Mouse (Mus musculus) heart, embryonic 13.5 days (tissue): ENCODE results near the gene Abr. TPM values are rescaled to one million over a fixed set of nuclear protein-coding genes. Genes with fewer than 3 reads are reported as not detected.

Source experiments
- ATAC-seq: fragments of 200-750 bp; cut with Nextera tagmentation; 2 replicates; pipeline ENCODE4 v1.8.0; 2017; ENCODE audit warnings: moderate TSS enrichment; ENCODE audit not compliant: insufficient number of reproducible peaks, low FRiP score, low TSS enrichment; ENCODE audit errors: extremely low read depth
- H3K27ac ChIP-seq: fragments of 300-500 bp; sonication (generic); replicated peaks from 2 replicates; pipeline ENCODE4 v1.5.1; 2015; ENCODE audit warnings: moderate library complexity, mild to moderate bottlenecking, inconsistent platforms
- H3K27me3 ChIP-seq: fragments of 300-500 bp; sonication (generic); replicated peaks from 2 replicates; pipeline ENCODE4 v1.6.1; 2015; ENCODE audit warnings: mild to moderate bottlenecking, inconsistent platforms
- H3K36me3 ChIP-seq: fragments of 300-500 bp; sonication (generic); 2 replicates; pipeline ENCODE4 v1.6.1; 2015; ENCODE audit warnings: mild to moderate bottlenecking, inconsistent platforms
- H3K4me1 ChIP-seq: fragments of 300-500 bp; sonication (generic); 2 replicates; pipeline ENCODE4 v1.6.1; 2015; ENCODE audit warnings: inconsistent platforms
- H3K4me2 ChIP-seq: fragments of 300-500 bp; sonication (generic); 2 replicates; pipeline ENCODE4 v1.6.1; 2015; ENCODE audit warnings: inconsistent platforms, mild to moderate bottlenecking, moderate library complexity
- H3K4me3 ChIP-seq: fragments of 300-500 bp; sonication (generic); 2 replicates; pipeline ENCODE4 v1.5.1; 2015; ENCODE audit warnings: moderate library complexity, mild to moderate bottlenecking, inconsistent platforms
- H3K9ac ChIP-seq: fragments of 300-500 bp; sonication (generic); 2 replicates; pipeline ENCODE4 v1.6.1; 2015; ENCODE audit warnings: inconsistent platforms, mild to moderate bottlenecking, moderate library complexity
- H3K9me3 ChIP-seq: fragments of 300-500 bp; sonication (generic); 2 replicates; pipeline ENCODE4 v1.6.1; 2016; ENCODE audit warnings: inconsistent platforms
- WGBS: fragments of 180-500 bp; shearing (Covaris S2); methylation state at CpG from one replicate; pipeline ENCODE4 v1.1.7; 2015; ENCODE audit warnings: mixed read lengths; 5-methylcytosine and 5-hydroxymethylcytosine counted together
- polyA plus RNA-seq: library from polyadenylated mRNA; unstranded; fragments of >200 nt; fragmentation: Nextera tagmentation; extraction: Ambion mirVana; gene quantifications from 2 replicates; pipeline ENCODE4 v1.2.1, GENCODE M21; 2015

The Abr gene
- polyA plus RNA-seq, 1 experiment from 2014 or later = 22.8 TPM

DNA sequence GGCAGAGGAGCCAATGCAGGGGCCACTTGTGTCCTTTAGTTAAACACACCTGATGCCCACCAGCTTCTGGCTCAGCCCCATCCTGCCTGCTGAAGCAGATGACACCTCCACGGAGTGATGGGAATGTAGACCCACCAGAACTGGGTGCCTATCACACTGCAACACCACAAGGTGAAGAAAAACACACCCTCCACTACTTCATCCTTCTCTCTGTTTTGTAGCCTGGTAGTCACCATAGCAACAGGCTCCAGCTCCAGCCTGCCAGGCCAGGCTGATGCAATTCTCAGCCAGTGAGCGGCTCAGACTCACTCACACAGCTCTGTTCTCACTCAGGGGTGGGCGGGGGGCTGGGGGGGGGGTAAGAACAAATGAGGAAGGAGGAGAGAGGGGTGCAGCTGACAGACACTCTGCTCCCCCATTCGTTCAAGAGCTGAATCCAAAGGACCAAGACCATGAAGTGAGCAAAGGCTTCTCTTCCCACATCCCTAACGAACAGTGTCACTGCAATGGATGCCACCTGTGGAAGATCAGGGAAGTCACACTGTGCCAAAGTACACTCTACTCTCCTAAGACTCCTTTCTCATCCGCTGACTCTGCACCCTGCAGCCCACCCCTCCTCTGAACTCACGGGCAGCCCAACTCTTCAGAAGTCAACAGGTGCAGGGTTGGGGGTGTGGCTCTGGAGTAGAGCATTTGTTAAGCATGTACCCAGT lies 91.0 kb downstream of the Abr start:
- Histone ChIP-seq H3K36me3 (no peaks in the 10 kb centered on the region), H3K9ac (no peak overlapping the region), H3K27ac (no peak overlapping the region), H3K4me2 (no peak overlapping the region), H3K9me3 (peaks cover 3% of the 10 kb centered on the region; the same call in 1 of the 2 replicates), H3K4me1 (peaks cover 21% of the 10 kb centered on the region), H3K4me3 (no peak overlapping the region), H3K27me3 (no peaks in the 10 kb centered on the region)
- WGBS = 44% methylated on average over 7 of the region's 7 CpGs
- no peak for ATAC-seq

DNA sequence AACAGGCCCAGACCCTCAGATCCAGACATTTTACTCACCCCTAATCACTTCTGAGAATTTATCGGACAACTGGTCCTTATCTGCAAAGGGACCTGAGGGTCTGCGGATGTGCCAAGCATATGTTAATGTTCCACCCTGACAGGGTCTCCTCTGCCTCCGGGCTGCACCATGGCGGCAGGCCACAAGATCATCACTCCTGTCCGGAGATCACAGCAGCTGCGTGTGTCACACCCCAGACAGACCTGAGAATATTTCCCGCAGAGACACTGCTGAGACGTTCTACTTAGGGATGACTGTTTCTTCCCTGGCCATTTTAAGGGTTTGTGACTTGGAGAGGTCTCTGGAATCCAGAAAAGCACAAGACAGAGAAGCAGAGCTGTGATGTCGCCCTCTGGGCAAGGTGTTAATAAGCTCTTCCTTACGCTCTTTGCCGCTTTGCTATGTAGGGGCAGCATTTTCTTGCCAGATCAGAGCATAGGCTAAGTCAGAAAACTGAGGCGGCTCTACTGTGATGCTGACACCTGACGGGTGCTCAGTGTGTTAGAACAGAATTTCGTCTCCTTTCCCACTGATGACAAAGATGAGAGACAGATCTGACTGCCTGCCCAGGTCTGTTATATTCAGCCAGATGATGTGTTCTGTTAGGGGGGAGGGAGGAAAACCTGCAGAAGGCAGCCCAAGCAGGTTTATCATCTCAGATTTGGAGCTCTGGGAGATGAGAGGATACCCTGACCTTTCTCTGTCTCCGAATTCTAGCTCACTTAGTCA lies 91.8 kb downstream of the Abr start:
- Histone ChIP-seq H3K9me3 (peaks cover 3% of the 10 kb centered on the region; the same call in 1 of the 2 replicates), H3K4me2 (no peak overlapping the region), H3K27ac (no peak overlapping the region), H3K27me3 (no peaks in the 10 kb centered on the region), H3K9ac (no peak overlapping the region), H3K4me3 (no peak overlapping the region), H3K36me3 (no peaks in the 10 kb centered on the region), H3K4me1 (peaks cover 21% of the 10 kb centered on the region)
- ATAC-seq = no peak
- WGBS = 55% methylated on average over 15 of the region's 15 CpGs

DNA sequence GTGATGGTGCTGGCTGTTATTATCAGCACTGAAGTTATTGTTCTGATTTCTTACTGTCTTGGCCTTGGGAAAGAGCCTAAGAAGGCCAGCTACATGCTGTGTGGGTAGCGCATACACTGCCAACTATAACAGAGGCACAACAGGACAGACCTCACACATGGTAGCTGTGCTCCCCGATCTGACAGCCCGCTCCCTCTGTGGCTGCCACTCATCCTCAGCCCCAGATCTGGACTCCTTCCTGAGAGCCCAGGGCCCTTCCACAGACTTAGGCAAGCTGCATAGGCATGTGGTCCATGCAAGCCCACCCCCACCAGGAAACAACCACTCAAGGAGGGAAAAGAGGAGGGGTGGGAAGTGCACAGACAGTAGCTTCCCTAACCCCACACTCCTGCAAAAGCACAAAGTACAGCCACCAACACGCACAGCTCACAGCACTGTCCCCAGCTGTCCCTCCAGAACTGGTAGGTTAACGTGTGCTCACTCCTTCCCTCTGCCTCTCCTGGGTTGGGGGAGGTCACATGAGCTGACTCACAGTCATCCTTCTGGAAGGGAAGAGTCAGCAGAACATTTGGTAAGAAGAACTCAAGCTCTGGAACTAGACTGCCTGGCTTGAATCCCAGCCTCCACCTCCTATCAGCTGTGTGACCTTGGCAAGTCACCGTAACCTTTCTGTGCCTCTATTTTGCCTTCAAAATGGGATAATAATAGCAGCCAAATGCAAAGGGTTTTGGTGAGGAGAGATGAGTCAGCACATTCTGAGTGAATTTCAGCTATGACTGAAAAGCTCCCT lies 92.6 kb downstream of the Abr start:
- no peak for ATAC-seq
- 45% methylated on average over 6 of the region's 6 CpGs for WGBS
- H3K9ac ChIP-seq = no peak overlapping the region
- no peak overlapping the region for H3K4me3 ChIP-seq
- H3K4me2 ChIP-seq = no peak overlapping the region
- no peak overlapping the region for H3K27ac ChIP-seq
- H3K4me1 ChIP-seq = peaks cover 25% of the 10 kb centered on the region
- H3K9me3 ChIP-seq = peaks cover 3% of the 10 kb centered on the region; the same call in 1 of the 2 replicates
- no peaks in the 10 kb centered on the region for H3K36me3 ChIP-seq
- H3K27me3 ChIP-seq = no peaks in the 10 kb centered on the region

DNA sequence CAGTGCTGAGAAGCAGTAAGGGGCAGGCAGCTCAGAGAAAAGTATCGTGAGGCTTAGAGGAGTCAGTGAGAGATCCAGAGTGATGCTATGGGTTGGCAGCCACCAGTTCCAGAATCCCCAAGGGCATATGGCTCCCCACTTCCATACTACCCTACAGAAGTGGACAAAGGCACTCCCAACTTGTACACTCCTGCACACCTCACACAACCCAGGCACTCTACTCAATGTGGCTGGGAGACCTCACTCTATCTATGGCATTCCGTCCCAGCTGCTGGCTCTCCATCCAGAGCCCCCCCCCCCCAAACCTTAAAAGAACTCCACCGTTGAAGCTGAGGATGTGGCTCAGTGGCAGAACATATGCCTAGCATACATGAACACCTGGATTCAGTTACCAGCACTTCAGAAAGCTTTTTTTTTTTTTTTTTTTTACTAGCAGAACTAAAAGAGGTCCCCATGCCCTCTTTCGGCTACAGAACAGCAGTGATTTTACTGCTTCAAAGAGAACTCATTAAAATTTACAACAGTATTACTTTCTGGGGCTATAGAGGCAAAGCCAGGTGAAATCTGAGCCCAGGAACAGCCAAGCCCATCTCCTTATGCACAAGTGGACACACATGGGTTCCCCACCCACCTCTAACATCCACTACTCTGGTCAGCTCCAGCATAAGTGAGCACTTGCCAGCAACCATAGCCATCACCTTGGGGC lies 96.3 kb downstream of the Abr start:
- H3K4me3 ChIP-seq = no peak overlapping the region
- H3K27me3 ChIP-seq = no peaks in the 10 kb centered on the region
- H3K27ac ChIP-seq = no peak overlapping the region
- H3K36me3 ChIP-seq = no peaks in the 10 kb centered on the region
- WGBS = 73% methylated on average over 4 of the region's 4 CpGs
- H3K9ac ChIP-seq = no peak overlapping the region
- no peaks in the 10 kb centered on the region for H3K9me3 ChIP-seq
- H3K4me2 ChIP-seq = no peak overlapping the region
- peaks cover 33% of the 10 kb centered on the region for H3K4me1 ChIP-seq
- no peak for ATAC-seq

DNA sequence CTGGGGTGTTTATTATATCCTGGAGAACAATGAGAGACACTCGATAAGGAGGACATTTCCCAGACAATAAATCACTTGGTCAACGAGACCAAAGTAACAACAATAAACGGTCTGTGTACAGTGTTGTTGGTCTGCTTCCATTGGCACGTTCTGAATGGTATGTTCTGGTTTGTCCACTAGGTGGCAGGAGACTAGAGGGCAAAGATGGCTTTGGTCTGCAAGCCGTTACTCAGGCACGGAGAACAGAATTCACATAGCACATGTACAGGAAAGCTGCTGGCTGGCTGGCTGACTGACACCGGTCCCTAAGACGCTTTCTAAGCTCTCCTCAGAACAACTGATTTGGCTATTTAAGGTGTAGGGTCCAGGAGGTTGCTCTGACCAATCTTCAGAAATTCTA lies 97.2 kb downstream of the Abr start:
- 14% methylated on average over 8 of the region's 8 CpGs for WGBS
- Histone ChIP-seq H3K9me3 (no peaks in the 10 kb centered on the region), H3K4me3 (no peak overlapping the region), H3K27me3 (no peaks in the 10 kb centered on the region), H3K36me3 (no peaks in the 10 kb centered on the region), H3K4me2 (no peak overlapping the region), H3K9ac (no peak overlapping the region), H3K4me1 (peaks cover 24% of the 10 kb centered on the region), H3K27ac (no peak overlapping the region)
- no peak for ATAC-seq

DNA sequence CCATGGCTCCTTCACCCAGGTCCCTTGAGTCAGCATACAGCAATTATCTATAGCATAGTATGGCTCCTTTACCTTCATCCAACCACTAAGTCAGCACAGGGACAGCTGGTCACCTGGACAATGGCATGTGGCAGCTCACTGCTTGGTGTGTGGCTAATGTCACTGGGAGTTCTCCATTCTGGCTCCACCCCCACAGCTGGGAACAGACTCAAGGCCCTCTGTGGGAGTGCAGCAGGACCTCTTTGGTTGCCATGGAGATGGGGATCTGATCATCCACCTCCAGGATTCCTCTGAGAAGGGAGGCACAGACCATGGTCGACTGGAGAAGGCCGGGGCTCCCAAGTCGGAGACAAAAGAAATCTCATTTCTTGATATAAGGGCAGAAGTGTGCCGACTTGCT lies 98.8 kb downstream of the Abr start:
- H3K4me3 ChIP-seq = no peak overlapping the region
- H3K27ac ChIP-seq = 0 out of 2 replicates have a peak overlapping the region, but pooled peaks have one; percentile 1
- ATAC-seq = no peak
- H3K9me3 ChIP-seq = no peaks in the 10 kb centered on the region
- peaks cover 18% of the 10 kb centered on the region for H3K4me1 ChIP-seq
- H3K27me3 ChIP-seq = no peaks in the 10 kb centered on the region
- no peak overlapping the region for H3K4me2 ChIP-seq
- no peak overlapping the region for H3K9ac ChIP-seq
- H3K36me3 ChIP-seq = no peaks in the 10 kb centered on the region
- 46% methylated on average over 4 of the region's 4 CpGs for WGBS

DNA sequence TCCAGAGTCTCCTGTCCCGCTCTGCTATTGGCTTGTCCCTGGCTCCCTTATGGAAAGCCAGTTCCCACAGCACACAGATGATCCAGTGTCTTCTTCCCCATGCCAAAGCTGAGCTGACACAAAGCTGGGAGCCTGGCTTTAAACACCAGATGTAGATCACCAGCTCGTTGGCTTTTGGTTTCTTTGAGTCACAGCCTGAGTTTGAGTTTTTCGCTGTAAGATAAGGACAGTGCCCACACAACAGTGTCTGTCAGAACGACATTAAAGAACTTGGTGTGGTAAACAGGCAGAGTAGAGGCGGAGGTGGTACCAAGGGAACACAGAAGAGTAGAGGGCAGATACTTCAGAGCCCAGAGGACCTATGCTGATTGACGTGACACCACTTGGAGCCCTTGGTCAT lies 101.2 kb downstream of the Abr start:
- Histone ChIP-seq H3K27me3 (no peaks in the 10 kb centered on the region), H3K9me3 (no peaks in the 10 kb centered on the region), H3K9ac (no peak overlapping the region), H3K36me3 (no peaks in the 10 kb centered on the region), H3K4me2 (no peak overlapping the region), H3K4me1 (peaks cover 22% of the 10 kb centered on the region), H3K4me3 (no peak overlapping the region), H3K27ac (no peak overlapping the region)
- WGBS = 73% methylated on average over 6 of the region's 6 CpGs
- ATAC-seq = no peak

DNA sequence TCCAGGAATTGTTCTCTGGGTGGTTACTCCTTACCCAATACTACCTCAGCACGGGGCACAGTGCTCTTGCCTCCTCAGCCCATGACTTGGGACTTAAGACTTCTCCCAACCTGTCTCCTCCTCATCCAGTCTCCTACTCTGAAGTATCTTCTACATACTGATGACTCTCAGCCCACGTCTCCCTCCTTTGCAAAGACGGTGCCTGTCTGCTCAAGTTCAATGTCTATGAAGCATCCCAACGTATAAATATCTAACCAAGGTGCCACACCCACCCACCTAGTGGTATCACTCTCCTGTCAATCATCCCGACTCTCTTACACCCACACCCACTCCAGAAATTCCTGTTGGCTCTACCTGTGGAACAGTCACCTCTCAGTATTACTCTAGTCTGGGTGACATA lies 103.5 kb downstream of the Abr start:
- Histone ChIP-seq H3K4me1 (peaks cover 38% of the 10 kb centered on the region), H3K4me3 (no peak overlapping the region), H3K9ac (no peak overlapping the region), H3K4me2 (no peak overlapping the region), H3K9me3 (no peaks in the 10 kb centered on the region), H3K27me3 (no peaks in the 10 kb centered on the region), H3K36me3 (no peaks in the 10 kb centered on the region), H3K27ac (no peak overlapping the region)
- no peak for ATAC-seq
- 76% methylated on average over 5 of the region's 5 CpGs for WGBS

DNA sequence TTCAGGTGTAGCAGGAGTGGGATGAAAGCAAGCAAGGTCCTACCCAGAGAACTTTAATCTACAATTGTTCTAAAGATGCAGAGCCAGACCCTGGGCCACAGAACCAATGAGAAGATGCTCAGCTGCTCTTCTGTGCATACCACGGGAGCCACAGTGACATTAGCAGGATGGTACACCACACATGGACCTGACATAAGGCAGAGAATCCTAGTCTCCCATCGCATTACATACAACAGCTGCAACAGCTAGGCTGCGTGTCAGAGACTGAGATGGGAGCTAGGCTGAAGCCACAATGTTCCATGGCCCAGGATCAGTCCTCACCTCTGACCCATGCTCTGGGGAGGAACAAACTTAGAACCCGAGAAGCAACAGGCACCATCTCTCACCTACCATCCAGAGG lies 104.0 kb downstream of the Abr start:
- Histone ChIP-seq H3K27me3 (no peaks in the 10 kb centered on the region), H3K36me3 (no peaks in the 10 kb centered on the region), H3K4me1 (peaks cover 33% of the 10 kb centered on the region), H3K9ac (no peak overlapping the region), H3K4me3 (no peak overlapping the region), H3K9me3 (no peaks in the 10 kb centered on the region), H3K4me2 (no peak overlapping the region), H3K27ac (no peak overlapping the region)
- no peak for ATAC-seq
- 77% methylated on average over 4 of the region's 4 CpGs for WGBS

DNA sequence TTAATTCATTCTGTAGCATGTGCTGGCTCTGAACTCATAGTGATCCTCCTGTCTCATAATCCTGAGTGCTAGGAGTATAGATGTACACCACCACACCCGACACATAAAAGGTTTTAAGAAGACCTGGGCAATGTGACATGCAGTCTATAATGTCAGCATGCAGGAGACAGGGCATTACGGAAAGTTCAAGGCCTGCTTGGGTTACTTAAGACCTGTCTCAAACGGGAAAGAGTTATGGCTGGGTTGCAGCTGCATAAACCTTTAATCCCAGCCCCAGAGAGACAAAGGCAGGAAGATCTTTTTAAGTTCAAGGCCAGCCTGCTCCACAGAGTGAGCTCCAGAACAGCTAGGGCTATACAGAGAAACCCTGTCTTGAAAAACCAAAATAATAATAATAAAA lies 105.2 kb downstream of the Abr start:
- H3K4me1 ChIP-seq = peaks cover 25% of the 10 kb centered on the region
- H3K27ac ChIP-seq = no peak overlapping the region
- WGBS = 69% methylated on average over 3 of the region's 3 CpGs
- no peaks in the 10 kb centered on the region for H3K27me3 ChIP-seq
- no peak for ATAC-seq
- H3K9me3 ChIP-seq = no peaks in the 10 kb centered on the region
- H3K4me2 ChIP-seq = no peak overlapping the region
- H3K36me3 ChIP-seq = no peaks in the 10 kb centered on the region
- H3K4me3 ChIP-seq = no peak overlapping the region
- no peak overlapping the region for H3K9ac ChIP-seq

DNA sequence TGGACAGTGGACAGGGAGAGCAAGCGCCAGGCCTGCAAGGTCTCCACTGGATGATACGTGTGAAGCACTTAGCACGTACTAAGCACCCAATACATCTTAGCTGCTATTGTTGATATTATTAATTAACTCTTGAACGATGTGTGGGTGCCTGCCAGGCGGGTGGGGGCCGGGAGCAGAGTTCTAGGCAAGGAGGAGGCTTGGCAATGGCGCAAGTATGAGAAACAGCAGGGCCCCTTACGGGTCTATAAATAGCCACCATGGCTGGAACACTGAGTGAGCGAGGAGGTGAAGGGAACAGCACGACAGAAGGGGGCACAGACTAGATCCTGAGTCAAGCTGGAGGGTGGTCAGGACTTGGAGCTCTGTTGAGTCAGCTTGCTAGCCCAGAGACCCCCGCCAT lies 107.0 kb downstream of the Abr start:
- peak overlapping the region; percentile 27 for H3K4me2 ChIP-seq
- no peaks in the 10 kb centered on the region for H3K9me3 ChIP-seq
- no peaks in the 10 kb centered on the region for H3K27me3 ChIP-seq
- no peak overlapping the region for H3K9ac ChIP-seq
- H3K4me3 ChIP-seq = no peak overlapping the region
- H3K27ac ChIP-seq = peak overlapping the region; percentile 73
- 30% methylated on average over 11 of the region's 11 CpGs for WGBS
- H3K36me3 ChIP-seq = no peaks in the 10 kb centered on the region
- ATAC-seq = peak; percentile 53; the same call in 1 of the 2 replicates
- peaks cover 31% of the 10 kb centered on the region for H3K4me1 ChIP-seq
